Mouse (Mus musculus) erythroblast, adult 5-6 weeks (primary cell): Measurements from ENCODE around the gene Zc2hc1c. TPM values are rescaled to one million over a fixed set of nuclear protein-coding genes. Genes with fewer than 3 reads are reported as not detected.

ENCODE experiments used
- ATAC-seq: replicated peaks from 2 replicates; pipeline ENCODE4 v1.8.0; 2016; ENCODE audit warnings: moderate number of reproducible peaks, mild to moderate bottlenecking, moderate TSS enrichment, inconsistent platforms; ENCODE audit not compliant: poor library complexity, low FRiP score, severe bottlenecking
- total RNA-seq, 2 experiments: library from RNA; stranded (forward) in 1 of 2; stranded (reverse) in 1 of 2; fragments of 150-400 nt in 1 of 2; fragments of 200-764, 138-1000 nt in 1 of 2; gene quantifications; 2 replicates each; pipeline versions ENCODE4 v1.2.3 to v1.2.4; 2015 to 2017; ENCODE audit warnings: low replicate concordance in 2 of 2

Gene Zc2hc1c
- total RNA-seq (2015; ENCODE audit: low replicate concordance) (0.42 TPM in 1 of 2 replicates, not detected in the other), total RNA-seq (2017; ENCODE audit: low replicate concordance) (0.17 TPM in 1 of 2 replicates, not detected in the other)

DNA sequence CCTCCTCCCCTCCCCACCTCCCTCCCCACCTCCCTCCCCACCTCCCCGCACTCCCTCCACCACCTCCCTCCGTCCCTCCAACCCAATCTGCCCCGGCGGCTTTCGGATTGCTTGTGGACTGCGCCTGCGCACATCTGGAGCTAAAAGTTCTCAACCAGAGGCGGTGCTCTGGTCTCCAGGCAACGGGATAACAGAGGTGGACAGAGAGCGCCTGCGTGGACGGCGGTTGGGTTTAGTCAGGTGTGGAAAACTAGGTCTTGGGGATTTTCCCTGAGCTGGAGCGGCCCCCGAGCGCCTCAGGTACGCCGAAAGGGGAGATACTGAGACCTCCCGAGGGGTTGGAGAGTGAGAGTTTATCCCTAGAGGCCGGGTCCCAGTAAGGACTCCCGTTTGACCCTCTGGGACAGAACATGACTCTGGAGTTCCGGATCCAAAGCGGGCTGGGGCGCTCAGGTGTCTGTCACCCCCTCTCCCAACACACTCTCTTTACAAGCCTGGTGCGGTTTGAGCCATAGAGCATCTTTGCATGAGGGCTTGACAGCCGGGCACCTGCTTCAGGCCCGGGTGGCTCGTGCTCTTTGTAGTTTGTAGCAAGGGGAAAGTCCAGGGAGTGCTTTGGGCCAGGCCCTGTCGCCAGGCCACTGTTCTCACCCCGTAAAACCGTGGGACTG is at the start of gene Zc2hc1c:
Gene Zc2hc1c (plus strand): TSS at position 106 of the 671 bp plus-strand sequence.
- ATAC-seq: peak; percentile 86

DNA sequence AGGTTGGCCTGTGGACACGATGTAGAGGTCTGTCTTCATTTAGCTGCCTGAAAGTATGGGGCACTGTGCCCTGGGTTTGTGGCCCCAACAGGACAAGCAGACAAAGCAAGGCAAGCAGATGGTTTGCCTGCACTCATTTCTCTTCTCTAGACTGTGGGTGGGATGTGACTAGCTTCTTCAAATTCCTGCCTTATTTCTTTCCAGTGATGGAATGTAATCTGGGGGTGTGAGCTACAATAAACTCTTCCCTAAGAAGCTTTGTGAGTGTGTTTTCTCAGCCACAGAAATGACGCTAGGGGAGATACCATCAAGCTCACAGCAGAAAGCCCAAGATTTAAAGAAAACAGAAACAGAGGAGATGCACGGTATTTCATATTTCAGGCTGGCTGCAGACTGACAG is 36.3 kb upstream of the Zc2hc1c start:
- ATAC-seq: no peak

DNA sequence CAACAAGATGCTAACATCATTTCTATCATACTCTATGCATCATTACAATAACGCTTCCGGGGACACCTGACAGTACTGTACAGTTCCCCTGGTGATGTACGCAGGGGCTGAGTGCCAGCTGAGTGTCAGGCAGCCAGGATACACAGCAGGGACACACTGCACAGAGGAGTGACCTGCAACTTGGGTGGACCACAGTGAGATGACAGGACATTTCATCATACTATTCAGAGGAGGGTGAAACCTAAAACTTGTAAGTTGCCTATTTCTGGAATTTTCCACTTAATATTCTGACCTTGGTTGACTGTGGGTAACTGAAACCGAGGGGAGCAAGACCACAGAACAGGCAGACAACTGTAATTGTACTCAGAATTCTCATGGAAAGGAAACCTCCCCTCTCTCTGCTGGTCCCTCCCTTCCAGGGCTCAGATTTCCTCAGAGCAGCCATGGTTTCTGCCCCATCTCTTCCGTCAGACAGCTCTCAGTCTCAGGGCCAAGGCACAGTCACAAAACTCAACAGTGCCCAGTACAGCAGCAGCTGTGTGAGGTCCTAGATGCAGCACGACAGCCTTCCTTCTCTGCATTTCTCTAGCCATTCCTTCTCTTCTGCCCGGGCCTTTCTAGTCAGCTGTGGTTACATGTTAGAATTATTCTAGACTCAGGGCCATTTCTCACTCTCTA is 32.2 kb upstream of the Zc2hc1c start:
- ATAC-seq: no peak

DNA sequence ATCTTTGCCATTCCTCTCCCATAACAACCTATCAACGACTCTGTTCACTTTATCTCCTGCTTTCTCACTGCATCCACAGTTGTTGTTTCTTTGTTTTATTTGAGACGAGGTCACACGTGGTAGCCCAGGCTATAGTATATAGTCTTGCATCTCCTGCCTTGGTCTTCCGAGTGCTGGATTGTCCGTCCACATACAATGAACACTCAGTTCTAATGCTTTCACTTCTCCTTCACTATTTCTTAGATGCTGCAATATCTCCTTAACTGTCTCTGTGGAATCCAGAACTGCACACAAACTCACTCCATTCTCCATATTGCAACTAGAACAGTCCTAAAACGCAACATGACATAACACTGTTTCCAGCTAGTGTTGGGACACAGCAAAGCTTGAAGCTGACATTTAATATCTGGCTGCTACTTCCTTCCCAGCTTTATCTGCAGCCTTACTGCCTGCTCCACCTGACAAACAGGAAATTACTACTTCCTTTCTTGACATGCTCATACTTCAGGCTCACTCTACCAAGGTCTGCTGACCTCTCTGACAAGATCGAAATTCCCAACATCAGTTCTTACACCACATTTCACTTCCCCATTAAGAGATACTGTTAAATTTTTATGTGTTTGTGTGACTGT is 31.3 kb upstream of the Zc2hc1c start:
- no peak for ATAC-seq

DNA sequence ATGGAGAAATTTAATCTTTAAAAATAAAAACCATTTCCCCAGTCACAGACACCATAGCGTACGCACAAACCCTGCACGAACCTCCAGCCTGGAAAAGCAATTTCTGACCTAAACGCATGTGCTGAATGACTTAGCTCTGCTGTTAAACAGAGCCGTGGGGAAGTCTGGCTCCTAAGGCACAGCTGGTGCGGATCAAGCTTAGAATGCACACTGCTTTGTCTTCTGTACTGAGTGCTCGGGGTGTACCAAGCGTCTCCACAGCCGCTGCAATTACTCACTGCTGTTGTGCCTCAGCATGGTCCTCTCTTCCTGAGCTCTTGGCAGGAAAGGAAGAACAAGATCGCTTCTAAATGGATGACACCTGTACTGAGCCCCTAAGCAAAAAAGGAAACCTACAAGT is 25.9 kb upstream of the Zc2hc1c start:
- ATAC-seq: no peak

DNA sequence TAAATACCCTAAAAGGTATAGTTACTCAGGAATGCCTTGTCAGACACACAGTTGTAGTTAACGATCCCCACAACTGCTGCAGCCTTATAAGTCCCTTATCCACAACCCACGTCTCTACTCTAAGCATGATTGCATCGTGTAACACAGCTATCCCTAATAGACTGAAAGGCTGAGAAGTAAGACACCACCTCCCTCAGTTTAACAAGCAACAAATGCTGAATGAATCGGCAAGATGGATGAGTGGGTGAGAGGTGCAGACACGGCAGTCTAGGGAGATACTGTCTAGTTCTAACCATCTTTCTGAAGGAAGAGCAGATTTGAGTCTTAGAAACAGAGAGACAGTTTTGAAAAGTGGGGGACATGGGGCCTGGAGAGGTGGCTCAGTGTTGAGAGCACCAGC is 25.2 kb upstream of the Zc2hc1c start:
- no peak for ATAC-seq

DNA sequence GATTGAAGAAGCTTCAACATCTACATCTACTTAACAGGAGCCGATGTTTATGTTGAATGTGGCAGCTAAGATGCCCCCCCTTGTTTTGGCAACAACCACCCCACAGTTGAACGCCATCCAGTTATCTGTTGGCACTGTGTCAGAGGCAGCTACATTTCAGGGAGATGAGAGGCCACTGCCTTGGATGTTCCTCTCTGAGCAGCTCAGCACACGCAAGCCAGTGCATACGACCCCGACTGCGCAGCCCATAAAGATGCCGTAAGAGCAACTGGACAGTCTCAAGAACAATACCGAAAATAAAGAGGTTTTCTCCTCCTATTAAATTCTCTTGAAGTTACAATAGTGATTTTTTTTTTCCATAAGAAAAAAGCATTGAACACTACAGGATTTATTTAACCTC is 23.9 kb upstream of the Zc2hc1c start:
- no peak for ATAC-seq

DNA sequence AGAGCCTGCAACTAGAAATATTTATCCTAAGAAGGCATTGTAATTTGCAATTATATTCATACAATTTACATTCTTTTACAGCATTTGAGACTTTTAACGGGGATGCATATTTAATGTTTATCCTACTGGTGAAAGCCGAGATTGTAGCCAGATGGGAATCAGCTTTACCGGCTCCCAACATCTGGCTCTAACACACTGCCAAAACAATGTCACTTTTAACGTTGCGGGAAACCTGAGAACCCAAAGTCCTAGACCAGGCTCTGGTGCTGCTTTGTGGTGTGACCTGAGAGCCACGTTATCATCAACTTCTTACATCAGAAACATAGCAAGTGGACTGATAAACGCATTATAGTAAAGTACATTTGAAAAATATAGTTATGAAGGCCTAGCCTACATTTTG is 23.5 kb upstream of the Zc2hc1c start:
- no peak for ATAC-seq

DNA sequence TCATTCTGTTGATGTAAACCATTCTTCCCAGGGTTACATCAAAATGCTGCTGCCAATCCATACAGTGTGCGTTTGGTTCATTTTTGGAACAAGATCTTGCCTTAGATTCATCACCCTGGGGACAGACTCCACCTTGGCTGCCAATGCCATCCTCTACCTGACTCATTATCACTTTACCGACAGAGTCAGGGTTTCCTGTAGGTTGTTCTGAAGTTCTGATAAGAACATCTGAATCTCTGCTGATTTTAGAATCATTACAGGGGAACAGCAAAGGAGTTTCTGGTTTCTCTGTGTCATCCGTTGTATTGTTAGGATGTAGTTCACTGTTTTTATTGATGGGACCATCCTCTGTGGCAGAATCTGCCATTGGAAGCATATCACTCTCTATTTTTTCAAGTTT is 22.1 kb upstream of the Zc2hc1c start:
- ATAC-seq: no peak

DNA sequence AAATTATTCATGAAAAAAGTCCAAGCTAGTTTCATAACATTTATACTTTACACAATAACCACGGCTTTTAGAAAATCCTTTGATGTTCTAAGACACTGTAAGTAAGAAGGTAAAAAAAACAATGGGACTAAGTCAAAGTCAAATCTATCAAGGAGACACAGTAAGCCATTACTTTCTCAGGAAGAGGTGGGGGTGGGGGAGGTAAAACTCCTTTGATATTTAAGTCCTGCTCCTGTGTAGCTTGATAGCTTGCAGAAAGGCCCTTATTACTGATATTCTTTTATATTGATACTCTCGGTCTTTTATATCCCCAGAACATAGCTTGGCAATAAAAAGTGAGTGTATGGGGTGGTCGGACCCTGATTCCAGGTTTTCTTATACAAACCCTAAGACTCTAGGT is 18.6 kb upstream of the Zc2hc1c start:
- ATAC-seq: no peak

DNA sequence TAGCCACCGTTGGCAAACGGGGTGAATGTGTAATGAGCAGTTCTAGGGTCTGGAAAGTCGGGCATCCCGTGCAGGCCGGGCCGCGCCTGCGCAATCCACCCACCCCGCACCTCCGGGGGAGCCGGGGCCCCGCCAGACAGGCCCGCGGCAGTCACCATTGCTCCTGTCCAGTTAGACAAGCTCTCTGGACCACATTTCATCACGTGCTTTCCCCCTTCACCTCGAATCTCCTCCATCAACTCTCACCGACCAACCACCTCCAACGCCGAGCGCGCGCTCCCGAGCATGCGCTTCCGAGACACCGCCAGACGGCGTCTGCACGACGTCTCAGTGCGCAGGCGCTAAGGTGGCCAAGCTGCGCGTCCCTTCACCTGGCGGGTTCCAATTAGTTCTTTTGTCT is 18.1 kb upstream of the Zc2hc1c start, which contains the start of gene Mlh3:
Gene Mlh3 (minus strand): TSS at position 281 of the 400 bp plus-strand sequence.
- ATAC-seq: peak; percentile 93

DNA sequence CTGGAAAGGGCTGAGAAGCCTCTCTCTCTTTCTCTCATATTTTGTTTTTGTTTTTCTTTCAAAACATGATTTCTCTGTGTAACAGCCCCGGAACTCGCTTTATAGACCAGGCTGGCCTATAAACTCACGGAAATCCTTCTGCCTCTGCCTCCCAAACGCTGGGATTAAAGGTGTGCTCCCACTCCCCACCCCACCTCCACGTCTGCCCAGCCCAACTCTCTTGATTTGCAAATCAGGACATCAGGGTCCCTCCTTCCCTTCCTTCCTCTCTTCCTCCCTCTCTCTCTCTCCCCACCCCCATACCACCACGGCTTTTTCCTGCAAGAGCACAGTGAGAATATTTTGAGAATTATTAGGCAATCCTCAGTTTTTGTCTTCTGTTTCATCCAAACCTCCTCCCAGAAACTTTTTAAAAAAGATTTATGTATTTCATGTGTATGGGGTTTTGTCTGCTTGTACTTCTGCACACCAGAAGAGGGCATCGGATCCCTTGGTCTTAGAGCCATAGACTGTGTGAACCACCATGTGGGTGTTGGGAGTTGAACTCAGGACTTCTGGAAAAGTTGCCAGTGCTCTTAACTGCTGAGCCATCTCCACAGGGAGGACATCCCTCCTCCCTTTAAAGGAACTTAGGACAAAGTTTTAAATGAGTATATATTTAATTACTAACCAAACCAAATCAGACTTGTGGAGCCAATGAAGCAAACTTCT is 17.1 kb upstream of the Zc2hc1c start:
- ATAC-seq: no peak

DNA sequence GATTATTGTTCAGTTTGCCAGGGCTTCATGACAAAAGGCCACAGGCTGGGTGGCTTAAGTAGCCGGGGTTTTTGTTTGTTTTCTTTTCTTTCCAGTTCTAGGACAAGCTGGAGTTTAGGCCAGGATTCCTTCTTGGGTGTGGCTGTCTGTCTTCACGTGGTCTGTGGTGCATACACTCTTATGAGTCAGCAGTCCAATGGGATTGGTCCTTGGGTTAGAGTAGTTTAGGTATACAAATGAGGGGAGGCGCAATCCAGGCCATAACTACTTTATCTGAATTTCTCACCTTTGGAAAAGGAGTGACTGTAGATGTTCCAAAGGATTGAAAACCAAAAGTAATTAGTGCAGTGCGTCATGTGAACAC is 16.6 kb upstream of the Zc2hc1c start:
- ATAC-seq: no peak

DNA sequence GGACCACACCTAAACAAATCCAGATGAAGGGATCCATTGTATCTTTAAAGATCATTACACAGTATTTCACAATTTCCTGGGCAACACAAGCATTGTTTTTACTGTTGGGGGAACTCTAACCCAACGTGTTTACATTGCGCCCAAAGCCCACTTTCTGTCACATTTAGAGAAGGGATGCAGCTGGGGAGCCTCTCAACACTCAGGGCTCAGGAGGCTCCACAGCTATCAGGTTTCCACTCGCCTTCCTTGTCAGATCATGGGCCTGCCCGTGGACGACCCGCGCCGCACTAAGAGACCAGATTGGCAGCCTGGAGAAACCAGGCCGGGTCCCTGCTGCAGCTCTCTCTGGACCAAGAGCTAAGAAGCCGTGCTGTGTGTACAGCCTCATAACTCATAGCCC is 14.9 kb upstream of the Zc2hc1c start:
- ATAC-seq: no peak

DNA sequence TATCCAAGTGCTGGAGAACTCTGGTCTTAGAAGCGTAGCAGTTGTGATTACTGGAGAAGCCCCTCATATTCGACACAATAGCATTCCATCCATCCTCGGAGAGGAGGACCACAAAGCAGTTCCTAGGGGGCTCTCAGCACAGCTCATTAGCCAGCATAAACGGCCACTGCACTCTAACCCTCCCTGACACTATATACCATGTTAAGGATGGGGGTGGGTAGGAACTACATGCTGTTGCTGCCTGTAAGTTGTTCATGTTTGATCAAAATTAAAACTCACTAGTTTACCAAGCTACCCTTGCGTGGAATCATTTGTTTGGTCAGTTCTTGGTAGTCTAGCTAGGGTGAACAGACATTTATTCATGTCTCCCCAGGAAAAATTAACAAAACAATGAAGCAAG is 12.1 kb upstream of the Zc2hc1c start:
- ATAC-seq: no peak

DNA sequence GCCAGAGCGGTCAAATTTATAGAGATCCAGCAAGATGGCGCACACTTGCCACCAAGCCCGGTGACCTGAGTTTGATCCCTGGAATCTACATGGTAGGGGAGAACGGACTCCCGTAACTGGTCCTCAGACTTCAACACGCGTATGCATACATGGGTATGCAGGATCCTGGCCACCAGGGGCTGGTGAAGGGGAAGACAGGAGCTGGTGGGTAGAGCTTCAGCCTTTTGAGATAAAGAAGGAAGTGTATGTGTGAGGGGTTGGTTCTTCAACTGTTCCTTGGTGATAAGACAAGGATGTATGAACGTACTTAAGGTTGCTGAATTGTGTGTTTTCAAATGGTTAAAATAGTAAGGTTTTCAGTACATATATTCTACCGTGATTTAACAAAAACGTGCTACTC is 9.5 kb upstream of the Zc2hc1c start:
- ATAC-seq: peak; percentile 47

DNA sequence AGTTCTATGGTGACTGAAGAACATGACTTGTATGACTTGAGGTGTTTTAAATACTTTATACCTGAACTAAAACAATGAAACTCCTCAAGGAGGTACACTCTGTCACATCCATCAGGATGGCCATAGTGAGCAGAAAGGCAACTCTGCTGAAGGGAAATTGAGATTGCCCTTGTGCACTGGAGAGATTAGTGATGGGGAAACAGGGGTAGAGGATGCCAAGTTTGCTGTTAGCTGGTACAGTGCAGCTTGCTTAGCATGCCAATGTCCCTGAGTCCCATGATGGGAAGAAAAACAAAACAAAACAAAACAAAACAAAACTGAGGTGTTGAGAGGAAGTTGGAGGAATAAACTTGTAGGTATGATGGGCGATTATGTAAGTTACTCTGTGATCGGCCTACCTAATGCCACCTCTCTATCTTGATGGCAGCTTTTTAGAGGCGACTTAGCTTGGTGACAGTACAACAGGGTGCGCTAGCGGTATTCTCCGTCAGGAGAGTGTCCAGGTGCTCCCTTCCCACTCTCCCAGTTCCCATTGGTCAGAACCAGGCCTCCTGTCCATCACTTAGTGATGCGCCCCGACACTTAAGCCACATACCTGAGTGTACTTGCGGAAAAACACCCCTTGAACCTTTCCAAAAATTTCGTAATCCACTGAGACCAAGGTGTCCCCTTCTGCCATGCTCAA is 8.9 kb upstream of the Zc2hc1c start:
- ATAC-seq: peak; percentile 52

DNA sequence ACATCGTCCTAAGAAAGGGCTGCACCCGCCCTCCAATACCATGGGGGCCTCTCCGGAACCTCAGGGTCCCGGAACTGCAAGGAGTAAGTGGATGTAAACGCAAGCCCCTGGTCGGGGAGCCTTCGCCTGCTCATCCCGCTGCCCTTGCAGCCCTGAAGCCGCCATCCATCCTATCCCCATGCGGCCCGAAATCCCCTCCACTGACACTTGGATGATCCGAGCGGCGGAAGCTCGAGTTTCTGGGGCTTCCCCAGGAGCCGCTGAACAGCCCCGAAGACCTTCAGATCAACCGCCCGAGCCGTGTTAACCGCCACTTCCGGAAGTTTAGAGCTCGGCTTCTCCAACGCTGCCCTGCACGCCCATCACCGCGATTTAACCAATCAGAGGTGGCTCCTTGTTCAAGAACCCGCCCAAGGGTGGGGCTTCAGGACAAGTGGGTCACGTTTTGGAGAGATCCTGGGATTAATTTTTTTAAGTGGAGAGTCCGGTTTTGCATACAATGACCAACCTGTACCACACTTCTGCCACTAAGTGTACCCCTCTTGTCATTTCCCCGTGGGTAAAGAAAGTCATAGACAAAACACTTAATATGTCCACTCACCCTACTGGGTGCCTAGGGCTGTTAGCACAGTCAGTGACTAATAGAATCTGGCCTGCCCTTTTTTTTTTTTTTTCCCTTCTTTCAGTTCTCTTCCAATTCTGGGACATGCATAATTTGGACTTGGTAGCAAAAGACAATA is 8.1 kb upstream of the Zc2hc1c start:
- peak; percentile 97 for ATAC-seq
